Mouse (Mus musculus) testis, adult 2 months (tissue): Measurements from ENCODE around the gene Atp6v0a4. TPM values are rescaled to one million over a fixed set of nuclear protein-coding genes. Genes with fewer than 3 reads are reported as not detected.

ENCODE experiments used
- H3K27ac ChIP-seq: fragments of 200-500 bp; 2 replicates; pipeline ENCODE4 v1.5.1; 2012; ENCODE audit warnings: low read depth, low read length; ENCODE audit not compliant: control insufficient read depth, insufficient read depth
- H3K27me3 ChIP-seq: fragments of 200-500 bp; 2 replicates; pipeline ENCODE4 v1.6.1; 2012; ENCODE audit warnings: mild to moderate bottlenecking, low read length, moderate library complexity; ENCODE audit not compliant: control insufficient read depth, insufficient read depth
- H3K36me3 ChIP-seq: fragments of 200-500 bp; 2 replicates; pipeline ENCODE4 v1.6.1; 2012; ENCODE audit warnings: mild to moderate bottlenecking, low read length; ENCODE audit not compliant: control insufficient read depth, insufficient read depth
- H3K4me1 ChIP-seq: fragments of 200-500 bp; 2 replicates; pipeline ENCODE4 v1.6.1; 2012; ENCODE audit warnings: low read length; ENCODE audit not compliant: control insufficient read depth, insufficient read depth
- H3K4me3 ChIP-seq: fragments of 200-500 bp; 2 replicates; pipeline ENCODE4 v1.5.1; 2012; ENCODE audit warnings: low read depth, mild to moderate bottlenecking, low read length, moderate library complexity, mixed read lengths; ENCODE audit not compliant: control insufficient read depth
- CTCF ChIP-seq: fragments of 200-500 bp; IDR thresholded peaks from 2 replicates; pipeline ENCODE4 v1.5.1; 2012; ENCODE audit warnings: low read depth, mild to moderate bottlenecking, inconsistent platforms, low read length, moderate library complexity; ENCODE audit not compliant: control insufficient read depth, insufficient read depth, insufficient replicate concordance
- POLR2A ChIP-seq: fragments of 200-500 bp; IDR thresholded peaks from 2 replicates; pipeline ENCODE4 v1.6.1; 2012; ENCODE audit warnings: low read depth, mild to moderate bottlenecking, inconsistent platforms, low read length, moderate library complexity; ENCODE audit not compliant: control insufficient read depth
- polyA plus RNA-seq: library from polyadenylated mRNA; depleted of rRNA; stranded (reverse); fragments of >200 nt; gene quantifications from 2 replicates; pipeline ENCODE4 v1.2.3, GENCODE M21; 2012

Gene Atp6v0a4
- polyA plus RNA-seq, 1 experiment, result 0.26 TPM

- Histone ChIP-seq H3K36me3 (no peaks in the 10 kb centered on the region), H3K27ac (no peak overlapping the region), H3K4me3 (no peak overlapping the region), H3K27me3 (no peaks in the 10 kb centered on the region), H3K4me1 (no peaks in the 10 kb centered on the region)
- TF ChIP-seq POLR2A, result no peak
- TF ChIP-seq CTCF, result no peak
These were observed 29.7 kb downstream of the Atp6v0a4 start for GRCm38 (mm10) chr6:38094701-38095100.

DNA sequence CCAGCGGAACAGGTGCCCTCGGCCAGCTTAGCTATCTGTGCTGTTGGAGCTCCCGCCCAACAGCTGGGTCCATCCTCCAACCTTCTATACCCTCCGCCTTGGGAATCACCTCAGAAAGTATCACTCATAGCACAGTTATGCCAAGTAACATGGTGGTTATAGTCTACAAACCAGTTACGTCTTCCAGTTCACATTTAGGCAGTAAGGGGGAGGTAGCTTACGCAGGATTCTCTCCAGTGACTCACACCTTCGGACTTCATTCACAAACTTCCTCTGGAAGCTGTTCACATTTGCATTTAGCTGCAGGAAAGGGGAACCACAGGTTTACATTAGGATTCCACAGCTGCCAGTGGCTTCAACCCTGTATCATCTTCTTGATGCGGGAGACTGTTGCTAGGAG, 31.8 kb downstream of the Atp6v0a4 start:
- Histone ChIP-seq H3K4me1 (no peaks in the 10 kb centered on the region), H3K27ac (no peak overlapping the region), H3K27me3 (no peaks in the 10 kb centered on the region), H3K36me3 (no peaks in the 10 kb centered on the region), H3K4me3 (no peak overlapping the region)
- TF ChIP-seq POLR2A, result no peak
- TF ChIP-seq CTCF, result no peak

- TF ChIP-seq POLR2A (no peak), CTCF (no peak)
- Histone ChIP-seq H3K4me3 (no peak overlapping the region), H3K27ac (no peak overlapping the region), H3K36me3 (no peaks in the 10 kb centered on the region), H3K4me1 (no peaks in the 10 kb centered on the region), H3K27me3 (no peaks in the 10 kb centered on the region)
These were observed 37.0 kb downstream of the Atp6v0a4 start for GRCm38 (mm10) chr6:38087242-38088026.

GRCm38 (mm10) chr6:38083204-38083603, 41.2 kb downstream of the Atp6v0a4 start:
- Histone ChIP-seq H3K27me3 (no peaks in the 10 kb centered on the region), H3K36me3 (no peaks in the 10 kb centered on the region), H3K27ac (no peak overlapping the region), H3K4me1 (no peaks in the 10 kb centered on the region), H3K4me3 (no peak overlapping the region)
- no peak for TF ChIP-seq POLR2A
- no peak for TF ChIP-seq CTCF

DNA sequence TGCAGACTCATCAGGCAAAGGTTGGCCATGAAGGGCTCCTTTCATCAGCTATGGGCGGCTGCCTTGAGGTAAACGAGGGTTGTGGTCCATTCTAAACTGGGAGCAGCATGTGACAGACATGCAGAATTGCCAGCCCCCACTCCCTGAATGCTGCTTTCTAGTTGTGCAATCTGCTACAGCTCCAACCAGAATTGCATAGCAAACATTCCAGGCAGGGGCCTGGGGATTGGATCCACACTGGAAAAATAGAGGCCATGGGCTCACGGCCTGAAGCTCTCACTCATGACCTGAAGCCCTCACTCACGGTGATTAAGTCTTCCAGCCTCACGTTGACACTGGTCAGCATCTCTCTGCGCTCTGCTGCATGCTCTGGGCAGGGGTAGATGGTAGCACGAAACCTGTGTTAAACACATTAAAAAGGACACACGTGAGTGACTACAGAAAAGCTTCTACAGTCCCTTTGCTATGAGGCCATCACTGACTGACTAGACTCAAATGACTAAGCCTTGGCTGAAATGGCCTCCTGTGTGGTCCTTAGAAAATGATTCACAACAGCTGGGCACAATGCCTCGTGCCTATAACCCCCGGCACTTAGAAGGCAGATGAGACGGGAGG, 42.6 kb downstream of the Atp6v0a4 start:
- Histone ChIP-seq H3K36me3 (no peaks in the 10 kb centered on the region), H3K27me3 (no peaks in the 10 kb centered on the region), H3K4me3 (no peak overlapping the region), H3K4me1 (no peaks in the 10 kb centered on the region), H3K27ac (no peak overlapping the region)
- TF ChIP-seq POLR2A (no peak), CTCF (no peak)

DNA sequence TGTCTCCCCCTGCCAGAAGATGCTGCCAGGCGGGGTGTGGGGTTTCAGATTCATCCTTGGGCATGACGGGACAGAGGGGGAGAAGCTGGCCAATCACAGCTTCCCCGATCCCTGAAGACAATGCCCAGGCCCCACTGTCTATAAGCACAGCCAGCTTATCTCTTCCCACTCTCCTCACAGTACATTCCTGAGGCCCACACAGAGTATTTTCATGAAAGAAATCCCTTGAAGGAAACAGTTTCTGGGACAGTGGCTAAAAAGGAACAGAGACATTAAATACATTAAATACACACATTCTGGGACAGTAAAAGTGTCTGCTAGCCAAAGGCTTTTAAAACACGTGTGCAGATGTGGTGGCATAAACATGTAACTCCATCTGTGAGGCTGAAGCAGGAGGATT, 44.0 kb downstream of the Atp6v0a4 start:
- no peak overlapping the region for H3K4me3 ChIP-seq
- H3K27ac ChIP-seq, result no peak overlapping the region

GRCm38 (mm10) chr6:38073592-38073991, 50.8 kb downstream of the Atp6v0a4 start:
- Histone ChIP-seq H3K27me3 (no peaks in the 10 kb centered on the region), H3K27ac (no peak overlapping the region), H3K36me3 (no peaks in the 10 kb centered on the region), H3K4me1 (no peaks in the 10 kb centered on the region), H3K4me3 (no peak overlapping the region)
- no peak; the same call in 1 of the 2 replicates for TF ChIP-seq CTCF
- no peak for TF ChIP-seq POLR2A

More for the DNA sequence above, 44.0 kb downstream of the Atp6v0a4 start:
- Histone ChIP-seq H3K36me3 (no peaks in the 10 kb centered on the region), H3K27me3 (no peaks in the 10 kb centered on the region), H3K4me1 (no peaks in the 10 kb centered on the region)
- TF ChIP-seq POLR2A, result no peak
- no peak for TF ChIP-seq CTCF
